Mouse (Mus musculus) megakaryocyte, embryonic 14.5 days (primary cell): Measurements from ENCODE around the gene Rxrb.

Source experiments
- FLI1 ChIP-seq: IDR thresholded peaks from 2 replicates; pipeline ENCODE4 v1.6.1; 2012; ENCODE audit warnings: low read length, inconsistent platforms, mixed read lengths
- GATA1 ChIP-seq: IDR thresholded peaks from 3 replicates; pipeline ENCODE4 v1.6.1; 2012; ENCODE audit warnings: mixed read lengths, low read length, inconsistent platforms, borderline replicate concordance

GRCm38 (mm10) chr17:34003426-34003825, 28.2 kb upstream of the Rxrb start:
- TF ChIP-seq GATA1 (no peak), FLI1 (no peak)
